Mouse (Mus musculus): ENCODE data around the gene Fhod1.
"Not testable (repeated sequence)": the region's sequence is repeated elsewhere in the genome, so short reads cannot be mapped to it uniquely, and the experiment has no call there.

Fhod1 gene

DNA sequence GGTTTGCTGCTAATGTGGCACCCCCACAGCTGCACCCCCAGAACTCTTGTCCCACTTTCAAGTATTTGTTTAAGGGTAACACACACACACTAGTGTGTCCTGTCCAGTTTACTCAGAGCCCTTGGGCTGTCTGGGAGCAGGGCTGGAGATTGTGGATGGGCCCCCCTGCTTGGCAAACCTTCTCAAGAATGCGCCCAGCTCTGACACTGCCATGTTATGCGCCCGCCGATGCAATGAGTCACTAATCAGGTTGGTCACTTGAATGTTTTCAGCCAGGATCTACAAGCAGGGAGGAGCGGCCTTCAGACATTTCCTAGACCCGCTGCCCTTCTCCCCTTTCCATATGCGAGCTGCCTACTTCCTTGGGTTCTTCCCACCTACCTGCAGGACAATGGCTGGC lies 55.3 kb downstream of the Fhod1 start:
- no peak for DNase-seq

DNA sequence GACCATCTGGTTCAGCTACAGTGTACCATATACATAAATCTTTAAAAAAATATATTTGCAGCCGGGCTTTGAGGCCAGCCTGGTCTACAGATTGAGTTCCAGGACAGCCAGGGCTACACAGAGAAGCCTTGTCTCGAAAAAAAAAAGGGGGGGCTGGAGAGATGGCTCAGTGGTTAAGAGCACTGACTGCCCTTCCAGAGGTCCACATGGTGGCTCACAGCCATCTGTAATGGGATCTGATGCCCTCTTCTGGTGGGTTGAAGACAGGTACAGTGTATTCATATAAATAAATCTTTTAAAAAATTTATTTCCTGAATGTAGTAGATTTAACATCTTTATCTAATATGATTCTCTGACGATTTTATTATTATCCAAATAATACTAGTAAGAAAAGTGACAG lies 56.0 kb downstream of the Fhod1 start:
- DNase-seq = not testable (repeated sequence)

DNA sequence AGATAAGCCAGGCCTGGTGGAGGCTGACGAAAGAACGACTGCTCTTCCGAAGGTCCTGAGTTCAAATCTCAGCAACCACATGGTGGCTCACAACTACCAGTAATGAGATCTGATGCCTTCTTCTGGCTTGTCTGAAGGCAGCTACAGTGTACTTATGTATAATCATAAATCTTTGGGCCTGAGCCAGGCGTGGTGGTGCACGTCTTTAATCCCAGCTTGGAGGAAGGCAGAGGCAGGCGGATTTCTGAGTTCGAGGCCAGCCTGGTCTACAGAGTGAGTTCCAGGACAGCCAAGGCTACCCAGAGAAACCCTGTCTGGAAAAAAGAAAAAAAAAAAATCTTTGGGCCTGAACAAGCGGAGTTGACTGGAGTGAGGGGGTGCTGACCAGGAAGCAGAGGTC lies 56.4 kb downstream of the Fhod1 start:
- not testable (repeated sequence) for DNase-seq

DNA sequence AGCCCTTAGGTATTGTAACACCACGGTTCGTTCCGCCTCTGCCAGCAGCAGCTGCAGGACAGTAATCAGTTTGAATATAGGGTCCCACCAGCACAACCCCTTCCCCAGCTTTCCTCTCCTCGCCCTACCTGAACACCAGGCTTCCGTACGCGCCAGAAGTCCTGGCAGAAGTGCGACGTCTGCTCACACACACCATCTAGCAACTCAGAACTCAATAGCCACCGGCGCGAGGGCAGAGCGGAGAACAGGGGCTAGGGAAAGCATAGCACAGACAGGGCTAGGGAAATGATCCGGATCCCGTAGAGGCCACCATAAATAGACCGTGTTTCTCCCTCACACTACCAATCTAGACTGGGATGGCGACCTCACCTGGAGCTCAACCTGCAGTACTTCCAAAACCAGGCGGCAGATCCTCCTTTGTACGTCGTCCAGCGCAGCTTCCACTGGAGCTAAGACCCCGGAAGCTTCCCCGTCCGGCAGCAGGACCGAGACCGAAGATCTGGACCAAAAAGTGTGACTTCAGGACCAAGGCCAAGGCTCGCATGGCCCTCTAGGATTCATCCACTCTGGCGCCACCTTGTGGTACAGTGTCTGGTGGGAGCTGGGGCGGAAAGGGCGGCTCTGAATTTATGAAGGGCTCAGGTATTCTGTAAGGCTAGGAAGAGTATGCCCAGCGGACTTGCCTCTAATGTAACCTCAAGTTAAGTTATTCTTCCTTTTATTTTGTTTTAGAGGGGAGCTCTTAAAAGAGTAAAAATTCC lies 57.0 kb downstream of the Fhod1 start:
- peak; percentile 91 for DNase-seq

DNA sequence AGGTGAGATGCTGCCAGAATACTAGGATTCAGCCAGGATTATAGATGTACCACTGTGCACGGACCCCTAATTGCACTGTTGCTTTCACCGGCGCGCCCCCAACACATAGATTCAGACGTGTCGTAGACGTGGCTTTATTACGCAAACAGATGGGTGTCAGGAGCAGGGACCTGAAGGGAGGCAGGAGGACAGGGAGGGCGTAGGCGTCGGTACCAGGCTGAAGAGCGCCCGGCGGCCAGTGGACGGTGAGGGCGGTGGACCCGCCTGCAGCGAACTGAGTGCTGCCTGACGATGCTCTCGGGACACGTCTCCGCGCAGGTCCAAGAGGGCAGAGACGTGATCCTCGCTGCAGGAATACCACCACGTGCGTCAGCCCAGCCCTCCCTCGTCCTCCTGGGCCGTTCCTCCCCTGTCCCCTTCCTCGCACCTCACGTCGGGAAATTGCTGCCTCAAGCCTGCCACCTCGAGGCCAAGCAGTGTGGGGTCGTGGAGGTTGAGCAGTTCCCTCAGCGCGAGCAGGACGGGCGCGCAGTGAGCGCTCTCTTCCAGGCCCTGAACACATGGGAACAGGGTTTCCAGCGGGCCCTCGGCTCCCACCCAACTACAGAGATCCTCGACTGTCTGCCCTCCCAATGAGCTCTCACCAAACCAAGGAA lies 57.8 kb downstream of the Fhod1 start, which contains the start of gene 4931428F04Rik:
Gene 4931428F04Rik (minus strand): TSS at position 60 of the 656 bp plus-strand sequence.
- peak; percentile 82 for DNase-seq

DNA sequence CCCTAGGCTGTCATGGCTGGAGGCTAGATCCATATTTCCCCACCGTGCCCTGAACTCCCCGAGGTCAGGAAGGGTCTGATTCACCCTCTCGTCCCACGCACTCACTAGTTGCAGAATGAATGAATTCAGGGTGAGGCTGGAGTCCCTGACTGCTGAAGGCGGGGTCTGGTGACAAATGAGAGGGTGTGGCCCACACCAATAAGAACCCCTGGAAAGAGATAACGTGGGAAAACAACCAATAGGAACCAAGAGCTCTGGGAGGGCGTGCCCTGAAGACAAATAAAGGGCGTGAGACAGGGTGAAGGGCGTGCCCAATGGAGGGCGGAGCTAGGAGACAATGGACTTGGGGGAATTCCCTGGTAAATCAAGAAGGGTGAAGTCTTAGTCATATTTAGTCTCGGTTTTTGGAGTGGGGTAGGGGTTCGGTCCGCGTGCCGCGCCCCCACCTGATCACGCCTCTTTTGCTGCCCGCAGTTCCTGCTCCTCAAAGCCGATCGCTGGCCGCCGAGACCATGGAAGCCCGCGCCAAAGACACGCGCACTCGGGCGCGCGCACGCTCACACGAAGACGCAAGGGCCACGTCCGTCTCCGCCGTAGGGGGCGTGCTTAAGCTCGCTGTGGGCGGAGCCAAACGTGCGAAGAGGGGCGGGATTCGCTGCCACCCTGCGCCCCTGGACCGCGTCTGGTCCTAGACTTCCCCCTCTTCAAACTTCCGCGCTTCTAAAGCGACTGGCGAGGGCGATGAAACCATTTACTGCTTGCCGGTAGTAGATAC lies 58.6 kb downstream of the Fhod1 start:
- DNase-seq = peak; percentile 98

DNA sequence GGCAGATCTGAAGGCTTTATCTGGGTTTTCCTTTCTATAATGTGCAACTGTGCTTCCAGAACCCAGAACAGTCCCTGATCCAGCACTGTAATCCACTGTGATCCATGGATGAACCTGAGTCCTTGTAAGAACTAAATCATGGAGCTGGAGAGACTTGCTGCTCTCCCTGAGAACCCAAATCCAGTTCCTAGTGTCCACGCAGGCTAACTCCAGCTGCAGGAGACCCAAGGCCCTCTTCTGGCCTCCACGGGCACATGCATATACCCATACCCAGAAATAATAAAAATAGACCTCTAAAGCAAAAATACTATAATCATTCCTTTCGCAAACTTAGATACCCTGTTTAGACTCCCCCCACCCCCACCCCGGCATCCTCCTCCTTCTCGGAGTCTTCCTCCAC lies 59.5 kb downstream of the Fhod1 start:
- no peak for DNase-seq

DNA sequence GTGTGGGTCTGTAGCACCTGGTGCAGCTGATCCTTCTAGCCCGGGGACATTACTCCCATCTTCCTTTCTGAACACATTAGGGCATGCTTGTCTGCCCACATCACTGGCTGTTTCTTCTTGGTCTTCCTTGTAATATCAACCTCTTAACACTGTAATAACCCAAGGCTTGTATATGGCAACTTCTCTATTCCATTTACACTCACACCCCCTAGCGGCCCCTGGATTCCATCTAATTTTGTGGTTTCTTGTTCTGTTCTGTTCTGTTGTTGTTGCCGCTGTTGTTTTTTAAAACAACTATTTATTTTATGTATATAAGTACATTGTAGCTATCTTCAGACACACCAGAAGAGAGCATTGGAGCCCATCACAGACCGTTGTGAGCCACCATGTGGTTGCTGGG lies 60.8 kb downstream of the Fhod1 start:
- peak; percentile 47 for DNase-seq

DNA sequence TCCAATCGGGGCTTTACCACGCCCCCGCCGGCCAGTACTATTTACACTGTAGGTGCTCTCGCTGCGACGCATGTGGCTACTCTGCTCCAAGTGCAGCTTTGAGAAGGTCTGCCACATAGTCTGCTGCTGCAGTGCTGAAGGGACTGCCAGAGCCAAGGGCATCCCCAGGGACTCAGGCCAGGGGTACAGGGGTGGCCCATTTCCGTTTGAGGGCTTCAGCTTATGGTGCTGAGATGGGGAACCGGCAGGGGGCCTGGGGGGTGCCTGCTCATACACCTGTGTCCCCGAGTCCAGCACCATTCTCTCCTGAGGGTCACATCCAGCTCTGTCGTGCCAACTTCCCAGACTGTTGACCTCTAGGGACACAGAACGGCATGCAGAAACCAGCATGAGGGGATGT lies 62.2 kb downstream of the Fhod1 start:
- no peak for DNase-seq

DNA sequence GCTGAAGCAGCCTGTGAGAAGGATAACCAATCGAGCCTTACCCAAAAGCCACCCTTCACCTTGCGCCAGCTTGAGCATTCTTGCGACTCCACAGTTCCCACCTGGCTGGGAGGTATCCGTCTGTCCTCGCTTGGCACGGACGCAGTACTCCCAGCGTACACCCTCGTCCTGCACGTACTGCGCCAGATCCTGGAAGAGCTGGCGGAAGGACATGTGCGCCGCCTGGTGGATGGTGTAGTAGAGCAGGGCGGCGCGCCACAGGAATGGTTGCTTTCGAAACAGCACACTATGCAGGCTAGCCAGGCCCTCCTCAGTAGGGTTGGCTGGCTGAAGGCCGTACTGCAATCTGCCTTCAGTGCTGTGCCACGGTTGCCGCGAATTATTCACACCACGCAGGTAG lies 64.7 kb downstream of the Fhod1 start:
- peak; percentile 56 for DNase-seq

DNA sequence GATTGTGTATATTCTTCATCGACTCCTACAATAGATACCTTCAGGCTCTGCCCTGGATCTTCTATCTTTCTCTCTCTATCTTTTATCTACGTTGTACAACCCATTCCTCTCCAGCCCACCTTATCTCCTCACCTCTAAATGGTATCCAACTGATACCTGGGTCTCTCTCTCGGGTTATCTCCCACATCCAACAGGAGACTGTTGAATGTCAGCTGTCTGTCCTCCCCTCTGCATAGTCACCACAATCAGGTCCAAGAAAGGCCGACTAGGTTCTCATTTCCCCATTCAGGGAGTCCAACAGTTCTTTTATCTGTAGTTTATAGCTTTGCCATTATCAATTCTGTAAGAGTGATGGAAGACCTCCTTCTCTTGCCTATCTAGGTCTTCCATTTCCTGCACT lies 65.5 kb downstream of the Fhod1 start:
- DNase-seq = no peak

DNA sequence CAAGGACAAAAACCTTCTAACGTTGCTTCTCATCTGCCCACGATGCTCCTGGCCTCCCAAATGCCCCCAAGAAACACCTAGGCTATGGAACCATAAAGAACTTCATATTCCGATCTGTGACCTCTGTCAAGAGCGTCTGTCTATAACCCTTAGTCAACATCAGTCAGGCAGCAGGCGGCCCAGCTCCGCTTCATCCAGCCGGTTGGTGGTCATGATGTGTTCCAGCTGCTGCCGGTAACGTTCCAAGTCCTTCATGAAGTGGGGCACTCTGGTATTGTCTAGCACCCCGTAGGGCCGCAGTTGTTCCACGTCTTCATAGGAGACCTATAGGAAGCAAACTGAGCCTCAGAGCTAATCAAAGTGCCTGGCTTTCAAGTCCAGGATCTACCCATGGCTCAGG lies 65.9 kb downstream of the Fhod1 start:
- no peak for DNase-seq

DNA sequence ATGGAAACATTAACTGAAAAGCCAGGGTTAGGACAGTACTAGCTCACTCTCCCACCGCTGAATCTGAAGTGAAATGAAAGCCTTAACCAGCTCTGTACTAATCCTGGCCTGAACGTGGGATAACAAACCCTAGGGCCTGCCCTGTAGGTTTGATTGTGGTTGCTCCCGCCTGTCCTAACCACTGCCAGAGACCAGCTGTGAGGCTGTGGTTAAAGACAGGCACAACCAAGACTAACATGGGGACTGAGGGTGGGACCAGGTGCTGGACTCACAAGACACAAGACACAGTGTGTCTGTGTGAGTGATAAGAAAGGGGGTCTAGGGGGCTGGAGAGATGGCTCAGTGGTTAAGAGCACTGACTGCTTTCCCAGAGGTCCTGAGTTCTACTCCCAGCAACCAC lies 67.2 kb downstream of the Fhod1 start:
- DNase-seq = no peak
